Mouse (Mus musculus) heart, postnatal 0 days (tissue): ENCODE data around the gene Ap2s1. TPM values are rescaled to one million over a fixed set of nuclear protein-coding genes. Genes with fewer than 3 reads are reported as not detected.

Experiments used
- ATAC-seq: fragments of 200-750 bp; cut with Nextera tagmentation; 2 replicates; pipeline ENCODE4 v1.8.0; 2017; ENCODE audit warnings: low read depth, moderate number of reproducible peaks, moderate library complexity; ENCODE audit not compliant: insufficient read depth
- DNase-seq: peaks from one replicate; pipeline ENCODE4 v3.0.0-alpha.2; 2016; ENCODE audit warnings: low spot score
- H3K27ac ChIP-seq: fragments of 300-500 bp; sonication (generic); 2 replicates; pipeline ENCODE4 v1.5.1; 2014; ENCODE audit warnings: low read depth, mild to moderate bottlenecking
- H3K27me3 ChIP-seq: fragments of 300-500 bp; sonication (generic); 2 replicates; pipeline ENCODE4 v1.6.1; 2014; ENCODE audit warnings: low read length, mixed read lengths; ENCODE audit not compliant: control insufficient read depth, insufficient read depth
- H3K36me3 ChIP-seq: fragments of 300-500 bp; sonication (generic); replicated peaks from 2 replicates; pipeline ENCODE4 v1.6.1; 2014; ENCODE audit warnings: low read length, mixed read lengths; ENCODE audit not compliant: control insufficient read depth, insufficient read depth
- H3K4me1 ChIP-seq: fragments of 300-500 bp; sonication (generic); 2 replicates; pipeline ENCODE4 v1.6.1; 2014; ENCODE audit warnings: antibody characterized with exemption; ENCODE audit not compliant: control insufficient read depth, insufficient read depth
- H3K4me2 ChIP-seq: fragments of 300-500 bp; sonication (generic); 2 replicates; pipeline ENCODE4 v1.6.1; 2014; ENCODE audit warnings: low read depth, mild to moderate bottlenecking, low read length, moderate library complexity
- H3K4me3 ChIP-seq: fragments of 300-500 bp; sonication (generic); 2 replicates; pipeline ENCODE4 v1.5.1; 2014; ENCODE audit warnings: low read depth, low read length
- H3K9ac ChIP-seq: fragments of 300-500 bp; sonication (generic); replicated peaks from 2 replicates; pipeline ENCODE4 v1.6.1; 2014; ENCODE audit warnings: low read depth, low read length, mixed read lengths
- H3K9me3 ChIP-seq: fragments of 300-500 bp; sonication (generic); replicated peaks from 2 replicates; pipeline ENCODE4 v1.6.1; 2016; ENCODE audit warnings: low read length; ENCODE audit not compliant: control insufficient read depth
- CTCF ChIP-seq: IDR thresholded peaks from 2 replicates; pipeline ENCODE4 v1.5.1; 2016; ENCODE audit warnings: antibody characterized with exemption, control low read depth, low read depth
- EP300 ChIP-seq: IDR thresholded peaks from 2 replicates; pipeline ENCODE4 v1.6.1; 2016; ENCODE audit warnings: antibody characterized with exemption, low read depth
- WGBS: fragments of 180-500 bp; shearing (Covaris S2); extraction: QIAGEN DNeasy Blood & Tissue Kit; methylation state at CpG from one replicate; pipeline ENCODE4 v1.1.7; 2014; 5-methylcytosine and 5-hydroxymethylcytosine counted together
- polyA plus RNA-seq: library from polyadenylated mRNA; unstranded; fragments of >200 nt; fragmentation: Nextera tagmentation; extraction: Ambion mirVana; gene quantifications from 2 replicates; pipeline ENCODE4 v1.2.1, GENCODE M21; 2015
- total RNA-seq: library from RNA; depleted of rRNA; stranded (reverse); fragments of >200 nt; gene quantifications from 2 replicates; pipeline ENCODE4 v1.2.3, GENCODE M21; 2014; ENCODE audit warnings: low replicate concordance; rRNA removed

The Ap2s1 gene
- total and polyA plus RNA-seq, 2 experiments from 2014 or later, result 215 to 316 TPM

GRCm38 (mm10) chr7:16784498-16784976 is 46.3 kb downstream of the Ap2s1 start:
- H3K4me1 ChIP-seq, result peaks cover 28% of the 10 kb centered on the region
- H3K4me3 ChIP-seq, result 0 out of 2 replicates have a peak overlapping the region, but pooled peaks have one; percentile 8
- H3K36me3 ChIP-seq, result peaks cover 22% of the 10 kb centered on the region; the same call in 1 of the 2 replicates
- H3K27ac ChIP-seq, result peak overlapping the region; percentile 66
- H3K4me2 ChIP-seq, result peak overlapping the region; percentile 96; the same call in 1 of the 2 replicates
- no peaks in the 10 kb centered on the region for H3K27me3 ChIP-seq
- ATAC-seq, result no peak
- no peak overlapping the region; the same call in 1 of the 2 replicates for H3K9ac ChIP-seq
- WGBS, result 74% methylated on average over 10 of the region's 10 CpGs
- H3K9me3 ChIP-seq, result no peaks in the 10 kb centered on the region
- no peak for DNase-seq
- TF ChIP-seq CTCF, result no peak
- no peak for TF ChIP-seq EP300

GRCm38 (mm10) chr7:16785541-16786083 is 47.4 kb downstream of the Ap2s1 start:
- no peak overlapping the region for H3K4me2 ChIP-seq
- H3K4me3 ChIP-seq, result no peak overlapping the region
- ATAC-seq, result no peak
- no peaks in the 10 kb centered on the region for H3K27me3 ChIP-seq
- H3K27ac ChIP-seq, result no peak overlapping the region
- H3K9ac ChIP-seq, result no peak overlapping the region
- H3K36me3 ChIP-seq, result peaks cover 25% of the 10 kb centered on the region; the same call in 1 of the 2 replicates
- no peak for TF ChIP-seq EP300
- no peak for TF ChIP-seq CTCF
- no peaks in the 10 kb centered on the region for H3K9me3 ChIP-seq
- H3K4me1 ChIP-seq, result peaks cover 28% of the 10 kb centered on the region
- no peak for DNase-seq
- WGBS, result 62% methylated on average over 8 of the region's 8 CpGs

GRCm38 (mm10) chr7:16792316-16792715 is 54.1 kb downstream of the Ap2s1 start:
- H3K4me1 ChIP-seq, result no peaks in the 10 kb centered on the region; the same call in 1 of the 2 replicates
- ATAC-seq, result no peak
- H3K9me3 ChIP-seq, result no peaks in the 10 kb centered on the region
- no peak overlapping the region for H3K4me3 ChIP-seq
- no peak overlapping the region for H3K4me2 ChIP-seq
- no peaks in the 10 kb centered on the region for H3K27me3 ChIP-seq
- H3K36me3 ChIP-seq, result peaks cover 35% of the 10 kb centered on the region
- no peak for TF ChIP-seq EP300
- TF ChIP-seq CTCF, result no peak
- 56% methylated on average over 5 of the region's 5 CpGs for WGBS
- no peak overlapping the region for H3K9ac ChIP-seq
- DNase-seq, result no peak
- H3K27ac ChIP-seq, result no peak overlapping the region; the same call in 1 of the 2 replicates

- Histone ChIP-seq H3K4me1 (no peaks in the 10 kb centered on the region; the same call in 1 of the 2 replicates), H3K27me3 (no peaks in the 10 kb centered on the region), H3K9ac (no peak overlapping the region), H3K9me3 (no peaks in the 10 kb centered on the region), H3K36me3 (peaks cover 35% of the 10 kb centered on the region), H3K27ac (0 out of 2 replicates have a peak overlapping the region, but pooled peaks have one; percentile 19), H3K4me3 (peak overlapping the region; percentile 27), H3K4me2 (peak overlapping the region; percentile 55)
- peak; percentile 75 for ATAC-seq
- DNase-seq, result peak; percentile 62
- WGBS, result 47% methylated on average over 19 of the region's 19 CpGs
- TF ChIP-seq CTCF, result no peak
- peak; percentile 48; the same call in 1 of the 2 replicates for TF ChIP-seq EP300
These were observed 55.0 kb downstream of the Ap2s1 start for GRCm38 (mm10) chr7:16793010-16793725.

- no peaks in the 10 kb centered on the region for H3K9me3 ChIP-seq
- WGBS, result 86% methylated on average over 5 of the region's 5 CpGs
- no peak overlapping the region for H3K27ac ChIP-seq
- DNase-seq (no peak), ATAC-seq (no peak)
- no peak overlapping the region for H3K4me3 ChIP-seq
- H3K36me3 ChIP-seq, result peaks cover 33% of the 10 kb centered on the region
- no peaks in the 10 kb centered on the region; the same call in 1 of the 2 replicates for H3K4me1 ChIP-seq
- H3K4me2 ChIP-seq, result no peak overlapping the region
- no peaks in the 10 kb centered on the region for H3K27me3 ChIP-seq
- TF ChIP-seq EP300 (no peak), CTCF (no peak)
- H3K9ac ChIP-seq, result no peak overlapping the region
These were observed 56.7 kb downstream of the Ap2s1 start for GRCm38 (mm10) chr7:16794886-16795285.

Other genes with a start within 250 kb of the Ap2s1 start
- 57.5 and 67.6 TPM in 2 replicates for gene Arhgap35, start 123.4 kb upstream of the Ap2s1 start, total RNA-seq
- gene Arhgap35, start 123.4 kb upstream of the Ap2s1 start, polyA plus RNA-seq, result 9.7 and 10.0 TPM in 2 replicates
- gene Ceacam15, start 62.7 kb upstream of the Ap2s1 start, total RNA-seq, result 0.19 and 1.6 TPM in 2 replicates
- gene Ceacam15, start 62.7 kb upstream of the Ap2s1 start, polyA plus RNA-seq, result 1.5 and 2.5 TPM in 2 replicates
- not detected in 2 replicates for gene Ceacam9, start 16.5 kb upstream of the Ap2s1 start, total RNA-seq
- gene Ceacam9, start 16.5 kb upstream of the Ap2s1 start, polyA plus RNA-seq, result not detected in 2 replicates
- 55.8 and 81.4 TPM in 2 replicates for gene Slc1a5, start 42.9 kb downstream of the Ap2s1 start, total RNA-seq
- gene Slc1a5, start 42.9 kb downstream of the Ap2s1 start, polyA plus RNA-seq, result 27.1 and 28.1 TPM in 2 replicates
- 128 and 148 TPM in 2 replicates for gene Strn4, start 77.5 kb downstream of the Ap2s1 start, total RNA-seq
- gene Strn4, start 77.5 kb downstream of the Ap2s1 start, polyA plus RNA-seq, result 55.5 and 61.1 TPM in 2 replicates
- gene Fkrp, start 78.3 kb downstream of the Ap2s1 start, total RNA-seq, result 40.4 and 54.2 TPM in 2 replicates
- gene Fkrp, start 78.3 kb downstream of the Ap2s1 start, polyA plus RNA-seq, result 28.0 and 28.9 TPM in 2 replicates
- 10.6 and 13.4 TPM in 2 replicates for gene Prkd2, start 104.5 kb downstream of the Ap2s1 start, total RNA-seq
- gene Prkd2, start 104.5 kb downstream of the Ap2s1 start, polyA plus RNA-seq, result 8.3 and 8.8 TPM in 2 replicates
- 63.9 and 69.6 TPM in 2 replicates for gene Dact3, start 136.9 kb downstream of the Ap2s1 start, total RNA-seq
- gene Dact3, start 136.9 kb downstream of the Ap2s1 start, polyA plus RNA-seq, result 3.8 TPM in 2 replicates
- 0.27 and 4.0 TPM in 2 replicates for gene Gng8, start 153.4 kb downstream of the Ap2s1 start, total RNA-seq
- 1.7 and 2.5 TPM in 2 replicates for gene Gng8, start 153.4 kb downstream of the Ap2s1 start, polyA plus RNA-seq
- 0.58 and 2.3 TPM in 2 replicates for gene Ptgir, start 168.1 kb downstream of the Ap2s1 start, total RNA-seq
- gene Ptgir, start 168.1 kb downstream of the Ap2s1 start, polyA plus RNA-seq, result 1.1 and 1.2 TPM in 2 replicates
- gene Calm3, start 185.7 kb downstream of the Ap2s1 start, total RNA-seq, result 342 and 417 TPM in 2 replicates
- 101 and 107 TPM in 2 replicates for gene Calm3, start 185.7 kb downstream of the Ap2s1 start, polyA plus RNA-seq
- gene Pnmal2, start 206.3 kb downstream of the Ap2s1 start, total RNA-seq, result 2.9 and 4.0 TPM in 2 replicates
- 3.0 and 3.4 TPM in 2 replicates for gene Pnmal2, start 206.3 kb downstream of the Ap2s1 start, polyA plus RNA-seq
- 0.08 TPM in 1 of 2 replicates, not detected in the other for gene Pnmal1, start 221.3 kb downstream of the Ap2s1 start, total RNA-seq
- 0.04 TPM in 2 replicates for gene Pnmal1, start 221.3 kb downstream of the Ap2s1 start, polyA plus RNA-seq
- not detected in 2 replicates for gene Gm42372, start 244.7 kb downstream of the Ap2s1 start, total RNA-seq
- not detected in 2 replicates for gene Gm42372, start 244.7 kb downstream of the Ap2s1 start, polyA plus RNA-seq